Mouse (Mus musculus): ENCODE measurements around the gene Srsf6.

- TF ChIP-seq POLR2A (IDR thresholded peaks at IDR 0.05; ENCODE audit: control insufficient read depth, low read depth, low read length) (no peak), CTCF (IDR thresholded peaks at IDR 0.05; ENCODE audit: control insufficient read depth, insufficient read depth, insufficient replicate concordance, low read depth, low read length) (no peak)
Observed at GRCm38 (mm10) chr2:162887121-162887520, 44.2 kb upstream of the Srsf6 start.

All from testis, adult 2 months (tissue).